Comparison of ENCODE assay signal across 10 mouse cellular contexts in genomic region chr11:76042882-76043281, GRCm38 (mm10). TPM values are rescaled to one million over a fixed set of nuclear protein-coding genes. Genes with fewer than 3 reads are reported as not detected.
DNase-seq lines count a peak whose midpoint lies in the region; ATAC-seq lines count a peak whose summit lies in the region.
"Had no signal": no experiment of that assay in that cellular context is flagged by ENCODE, and none has a peak within 500 bp of the region (broad histone marks: within the 10 kb centered on the region; RNA-seq: fewer than 3 reads in every experiment).

No protein-coding gene starts in this region.

- peak; percentile 34 for DNase-seq in adrenal gland, postnatal 10 days
- no peak for DNase-seq in adrenal gland, postnatal 4 days (ENCODE audit: low spot score in 2 of 2)
- DNase-seq in embryonic facial prominence, embryonic 14.5 days (ENCODE audit: low spot score), result peak; percentile 81
- DNase-seq in kidney, postnatal 10 days, result peak; percentile 66
- DNase-seq in spleen, adult 12 weeks (ENCODE audit: low spot score), result no peak

- H3K4me2 ChIP-seq in embryonic facial prominence, embryonic 14.5 days (ENCODE audit: low read depth, low read length), result 0 out of 2 replicates have a peak overlapping the region, but pooled peaks have one; percentile 13
- no peak overlapping the region for H3K4me2 ChIP-seq in lung, embryonic 16.5 days (ENCODE audit: low read depth, low read length)
- no peak overlapping the region for H3K4me2 ChIP-seq in midbrain, embryonic 13.5 days (replicated peaks)
- H3K4me2 ChIP-seq: midbrain, embryonic 12.5 days had no signal

- no peaks in the 10 kb centered on the region for H3K27me3 ChIP-seq in embryonic facial prominence, embryonic 14.5 days (replicated peaks; ENCODE audit: control insufficient read depth, insufficient read depth, low read length)
- no peaks in the 10 kb centered on the region for H3K27me3 ChIP-seq in lung, embryonic 16.5 days (ENCODE audit: control insufficient read depth, insufficient read depth, low read depth, low read length)
- no peaks in the 10 kb centered on the region for H3K27me3 ChIP-seq in midbrain, embryonic 13.5 days
- H3K27me3 ChIP-seq: midbrain, embryonic 12.5 days had no signal

- peaks cover 21% of the 10 kb centered on the region for H3K4me1 ChIP-seq in embryonic facial prominence, embryonic 14.5 days (ENCODE audit: control insufficient read depth, insufficient read depth, low read length)
- H3K4me1 ChIP-seq in lung, embryonic 16.5 days (replicated peaks; ENCODE audit: control insufficient read depth, insufficient read depth, low read length), result peaks cover 19% of the 10 kb centered on the region
- peaks cover 11% of the 10 kb centered on the region for H3K4me1 ChIP-seq in midbrain, embryonic 13.5 days (replicated peaks)

- peak overlapping the region; percentile 53 for H3K27ac ChIP-seq in embryonic facial prominence, embryonic 14.5 days (replicated peaks; ENCODE audit: low read depth, low read length)
- peak overlapping the region; percentile 48; the same call in 1 of the 2 replicates for H3K27ac ChIP-seq in lung, embryonic 16.5 days (ENCODE audit: low read length)
- no peak overlapping the region for H3K27ac ChIP-seq in midbrain, embryonic 13.5 days
- H3K27ac ChIP-seq: midbrain, embryonic 12.5 days had no signal

- H3K9ac ChIP-seq in embryonic facial prominence, embryonic 14.5 days (ENCODE audit: low read depth, low read length), result no peak overlapping the region
- no peak overlapping the region for H3K9ac ChIP-seq in lung, embryonic 16.5 days (ENCODE audit: low read length)
- H3K9ac ChIP-seq in midbrain, embryonic 13.5 days (replicated peaks), result no peak overlapping the region
- H3K9ac ChIP-seq: midbrain, embryonic 12.5 days had no signal

- ATAC-seq in embryonic facial prominence, embryonic 14.5 days (ENCODE audit: low read depth), result peak; percentile 26
- peak; percentile 85 for ATAC-seq in lung, embryonic 16.5 days (ENCODE audit: low read depth)
- ATAC-seq in granulocyte monocyte progenitor cell, adult 5-6 weeks (replicated peaks; ENCODE audit: poor library complexity, severe bottlenecking), result no peak
- ATAC-seq in midbrain, embryonic 13.5 days, result no peak
- ATAC-seq: activated CD4-positive, CD25-positive, alpha-beta regulatory T cell, adult 4 months had no signal

- H3K36me3 ChIP-seq in embryonic facial prominence, embryonic 14.5 days (ENCODE audit: control insufficient read depth, insufficient read depth, low read length), result 0 out of 2 replicates have a peak, but pooled peaks cover 9% of the 10 kb centered on the region
- peaks cover 2% of the 10 kb centered on the region; the same call in 1 of the 2 replicates for H3K36me3 ChIP-seq in lung, embryonic 16.5 days (ENCODE audit: control insufficient read depth, insufficient read depth, low read length)
- H3K36me3 ChIP-seq in midbrain, embryonic 13.5 days, result peaks cover 30% of the 10 kb centered on the region

- no peak overlapping the region for H3K4me3 ChIP-seq in embryonic facial prominence, embryonic 14.5 days (ENCODE audit: low read depth, low read length)
- no peak overlapping the region for H3K4me3 ChIP-seq in lung, embryonic 16.5 days (ENCODE audit: low read length)
- no peak overlapping the region for H3K4me3 ChIP-seq in midbrain, embryonic 13.5 days (replicated peaks)
- H3K4me3 ChIP-seq: midbrain, embryonic 12.5 days had no signal

- no peaks in the 10 kb centered on the region for H3K9me3 ChIP-seq in embryonic facial prominence, embryonic 14.5 days (ENCODE audit: control insufficient read depth, low read length)
- H3K9me3 ChIP-seq in lung, embryonic 16.5 days (ENCODE audit: control insufficient read depth, low read length), result no peaks in the 10 kb centered on the region
- no peaks in the 10 kb centered on the region for H3K9me3 ChIP-seq in midbrain, embryonic 13.5 days
- H3K9me3 ChIP-seq: midbrain, embryonic 12.5 days had no signal

- WGBS in embryonic facial prominence, embryonic 14.5 days, result 16% methylated on average over 5 of the region's 5 CpGs
- WGBS in lung, embryonic 16.5 days, result 7% methylated on average over 5 of the region's 5 CpGs
- 48% methylated on average over 5 of the region's 5 CpGs for WGBS in midbrain, embryonic 13.5 days

RNA-seq across cellular contexts. Expression of gene Rflnb, which starts 15.3 kb away (rescaled TPM):
- total RNA-seq in adrenal gland, postnatal 10 days (2021), result 10 to 100 TPM; 61.0 to 75.2 TPM
- total RNA-seq in adrenal gland, postnatal 4 days (2021), result 10 to 100 TPM; 35.5 to 40.1 TPM
- polyA plus RNA-seq in embryonic facial prominence, embryonic 14.5 days (2014; fragmentation: Nextera tagmentation; extraction: Ambion mirVana), result 45.3 and 45.6 TPM in 2 replicates
- 41.7 and 42.8 TPM in 2 replicates for polyA plus RNA-seq in lung, embryonic 16.5 days (2015; fragmentation: Nextera tagmentation; extraction: Ambion mirVana)
- 8.1 and 14.5 TPM in 2 replicates for total RNA-seq in granulocyte monocyte progenitor cell, adult 5-6 weeks (2014; fragmentation: Nextera tagmentation)
- total RNA-seq in granulocyte monocyte progenitor cell, adult 5-6 weeks (2017), result 13.1 and 21.6 TPM in 2 replicates
- polyA plus RNA-seq in midbrain, embryonic 13.5 days (2015; fragmentation: Nextera tagmentation; extraction: Ambion mirVana), result 6.2 and 7.2 TPM in 2 replicates

RNA-seq across cellular contexts. Expression of gene 1700016K19Rik, which starts 43.2 kb away (rescaled TPM):
- total RNA-seq in adrenal gland, postnatal 10 days (2021), result not detected
- not detected for total RNA-seq in adrenal gland, postnatal 4 days (2021)
- 2.0 and 7.3 TPM in 2 replicates for polyA plus RNA-seq in embryonic facial prominence, embryonic 14.5 days (2014; fragmentation: Nextera tagmentation; extraction: Ambion mirVana)
- 10.8 and 11.8 TPM in 2 replicates for polyA plus RNA-seq in lung, embryonic 16.5 days (2015; fragmentation: Nextera tagmentation; extraction: Ambion mirVana)
- not detected in 2 replicates for total RNA-seq in granulocyte monocyte progenitor cell, adult 5-6 weeks (2014; fragmentation: Nextera tagmentation)
- total RNA-seq in granulocyte monocyte progenitor cell, adult 5-6 weeks (2017), result not detected in 2 replicates
- 0.97 and 1.8 TPM in 2 replicates for polyA plus RNA-seq in midbrain, embryonic 13.5 days (2015; fragmentation: Nextera tagmentation; extraction: Ambion mirVana)

Comparison
In these comparisons a context has a peak if more than half of its experiments do, and no peak if none do; other contexts are left out.
1. DNase-seq: peak in adrenal gland, postnatal 10 days (single experiment), embryonic facial prominence, embryonic 14.5 days (single experiment) and kidney, postnatal 10 days (single experiment); none in adrenal gland, postnatal 4 days (0 of 2) and spleen, adult 12 weeks (single experiment).
2. ATAC-seq: peak in embryonic facial prominence, embryonic 14.5 days (single experiment) and lung, embryonic 16.5 days (single experiment); none in granulocyte monocyte progenitor cell, adult 5-6 weeks (single experiment) and midbrain, embryonic 13.5 days (single experiment).